Mouse (Mus musculus): ENCODE results near the gene Olfr1098.

Olfr1098 gene

GRCm38 (mm10) chr2:86924445-86924844 is at the start of gene Olfr1098:
Gene Olfr1098 (minus strand): TSS chr2:86924545.
- DNase-seq = no peak

DNA sequence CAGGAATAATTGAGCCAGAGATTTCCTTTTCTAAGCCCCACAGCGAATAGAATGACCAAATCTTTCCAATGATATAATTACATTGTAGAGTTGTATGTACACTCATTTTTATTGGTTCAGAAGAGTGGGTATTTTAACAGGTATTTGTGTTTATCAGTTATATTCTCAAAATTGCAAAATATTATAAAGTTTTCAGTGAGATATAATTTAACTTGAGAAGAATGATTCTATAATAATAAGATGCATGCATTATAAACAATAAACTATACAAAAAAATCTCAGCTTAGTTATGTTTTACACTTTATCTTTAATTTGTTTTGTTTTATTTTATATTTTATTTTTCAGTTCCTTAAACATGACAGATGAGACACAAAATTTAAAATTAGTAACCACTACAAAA is 36.2 kb upstream of the Olfr1098 start, which contains the start of gene Olfr1099:
Gene Olfr1099, minus strand, starts transcription at position 101 of the 400 bp plus-strand sequence.
- DNase-seq = no peak

DNA sequence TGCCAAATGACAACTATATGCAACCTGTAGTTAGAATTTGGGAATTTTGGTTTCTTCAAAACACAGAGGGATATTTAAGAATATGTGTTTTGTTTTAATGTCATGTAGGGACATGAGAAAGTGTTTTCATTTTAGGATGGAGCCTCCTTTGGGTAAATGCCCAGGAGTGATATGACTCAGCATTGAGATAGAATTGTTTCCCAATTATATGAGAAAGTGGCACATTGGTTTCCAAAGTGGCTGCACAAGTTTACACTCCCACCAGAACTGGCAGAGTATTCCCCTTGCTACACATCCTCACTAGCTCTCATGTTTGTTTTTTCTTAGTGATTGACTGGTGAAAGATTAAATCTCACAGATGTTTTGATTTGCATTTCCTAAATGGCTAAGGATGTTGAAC is 2.2 kb upstream of the Olfr1098 start:
- DNase-seq = no peak

DNA sequence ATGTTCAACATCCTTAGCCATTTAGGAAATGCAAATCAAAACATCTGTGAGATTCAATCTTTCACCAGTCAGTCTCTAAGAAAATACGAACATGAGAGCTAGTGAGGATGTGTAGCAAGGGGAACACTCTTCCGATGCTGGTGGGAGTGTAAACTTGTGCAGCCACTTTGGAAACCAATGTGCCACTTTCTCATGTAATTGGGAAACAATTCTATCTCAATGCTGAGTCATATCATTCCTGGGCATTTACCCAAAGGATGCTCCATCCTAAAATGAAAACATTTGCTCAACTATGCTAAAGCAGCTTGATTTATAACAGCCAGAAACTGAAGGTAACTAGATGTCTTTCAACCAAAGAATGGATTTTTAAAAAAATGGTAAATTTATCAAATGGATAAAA is 18.7 kb downstream of the Olfr1098 start:
- no peak for DNase-seq

- no peak for DNase-seq
Measured at GRCm38 (mm10) chr2:86892116-86892515, 32.2 kb downstream of the Olfr1098 start, which contains the start of gene Olfr1097. Gene Olfr1097 (minus strand): TSS chr2:86892216.

- DNase-seq = no peak
Measured at GRCm38 (mm10) chr2:86874702-86875101, 49.6 kb downstream of the Olfr1098 start, which contains the start of gene Gm13723. Gene Gm13723 (minus strand): TSS chr2:86874802.
